Mouse (Mus musculus) embryo, embryonic 11 days (tissue): ENCODE measurements at regions not wholly inside any gene's neighbourhood (a gene's known extent, or its start where the extent isn't known, plus 50 kb on each side); places are given as distances from the start of the nearest gene placed in this dataset.
A peak's percentile ranks its signal among the peaks of the same experiment; 100 is the strongest.
"Not testable (repeated sequence)": the region's sequence is repeated elsewhere in the genome, so short reads cannot be mapped to it uniquely, and the experiment has no call there.

Source experiments
- DNase-seq: peaks from one replicate; pipeline ENCODE4 v3.0.0-alpha.2; 2015

- no peak for DNase-seq
Observed at GRCm38 (mm10) chr1:140693482-140693881, 447.5 kb downstream of the Kcnt2 start.

GRCm38 (mm10) chr1:140730189-140730588, 484.2 kb downstream of the Kcnt2 start:
- no peak for DNase-seq

- peak; percentile 0 for DNase-seq
Observed at GRCm38 (mm10) chr1:140739001-140739728, 493.2 kb downstream of the Kcnt2 start.

GRCm38 (mm10) chr1:140740081-140740480, 494.1 kb downstream of the Kcnt2 start:
- no peak for DNase-seq

- peak; percentile 62 for DNase-seq
Observed at GRCm38 (mm10) chr1:140748011-140748410, 502.1 kb downstream of the Kcnt2 start.

- no peak for DNase-seq
Observed at GRCm38 (mm10) chr1:140765906-140766305, 519.9 kb downstream of the Kcnt2 start.

GRCm38 (mm10) chr1:140773769-140774168, 527.8 kb downstream of the Kcnt2 start:
- not testable (repeated sequence) for DNase-seq

GRCm38 (mm10) chr1:140810170-140810569, 564.2 kb downstream of the Kcnt2 start:
- DNase-seq, result no peak

- no peak for DNase-seq
Observed at GRCm38 (mm10) chr1:140838766-140839165, 592.8 kb downstream of the Kcnt2 start.

GRCm38 (mm10) chr1:140840579-140840978, 594.6 kb downstream of the Kcnt2 start:
- no peak for DNase-seq

GRCm38 (mm10) chr1:140848053-140848452, 602.1 kb downstream of the Kcnt2 start:
- DNase-seq, result not testable (repeated sequence)

- DNase-seq, result peak; percentile 1
Observed at GRCm38 (mm10) chr1:140851568-140851967, 605.6 kb downstream of the Kcnt2 start.
